Mouse (Mus musculus) liver, embryonic 14.5 days (tissue): ENCODE measurements around the gene 5730480H06Rik. TPM values are rescaled to one million over a fixed set of nuclear protein-coding genes. Genes with fewer than 3 reads are reported as not detected.

Experiments
- ATAC-seq: fragments of 200-750 bp; cut with Nextera tagmentation; 2 replicates; pipeline ENCODE4 v1.8.0; 2017; ENCODE audit warnings: moderate number of reproducible peaks, mild to moderate bottlenecking, moderate library complexity; ENCODE audit not compliant: insufficient read depth
- DNase-seq, 3 experiments: peaks; one replicate each; pipeline ENCODE4 v3.0.0-alpha.2; 2012 to 2013; ENCODE audit warnings: low read depth in 3 of 3, low spot score in 3 of 3
- H3K27ac ChIP-seq: fragments of 300-500 bp; sonication (generic); 2 replicates; pipeline ENCODE4 v1.5.1; 2014; ENCODE audit warnings: moderate library complexity, mild to moderate bottlenecking, control low read depth, inconsistent platforms
- H3K27me3 ChIP-seq: fragments of 300-500 bp; sonication (generic); 2 replicates; pipeline ENCODE4 v1.6.1; 2014; ENCODE audit warnings: mild to moderate bottlenecking, low read length, moderate library complexity; ENCODE audit not compliant: control insufficient read depth, insufficient read depth
- H3K36me3 ChIP-seq: fragments of 300-500 bp; sonication (generic); replicated peaks from 2 replicates; pipeline ENCODE4 v1.6.1; 2014; ENCODE audit warnings: low read depth; ENCODE audit not compliant: control insufficient read depth, insufficient read depth
- H3K4me1 ChIP-seq, 2 experiments: fragments of 200-500 bp in 1 of 2; fragments of 300-500 bp in 1 of 2; sonication (generic) in 1 of 2; replicated peaks; 2 replicates each; pipeline ENCODE4 v1.6.1; 2012 to 2014; ENCODE audit warnings: antibody characterized with exemption in 1 of 2, inconsistent platforms in 1 of 2, low read length in 1 of 2; ENCODE audit not compliant: control insufficient read depth in 2 of 2, insufficient read depth in 2 of 2
- H3K4me2 ChIP-seq: fragments of 300-500 bp; sonication (generic); 2 replicates; pipeline ENCODE4 v1.6.1; 2014; ENCODE audit warnings: low read depth, mild to moderate bottlenecking, control low read depth, moderate library complexity
- H3K4me3 ChIP-seq, 2 experiments: fragments of 200-500 bp in 1 of 2; fragments of 300-500 bp in 1 of 2; sonication (generic) in 1 of 2; 2 replicates each; pipeline ENCODE4 v1.5.1; 2012 to 2014; ENCODE audit warnings: low read depth in 2 of 2, low read length in 2 of 2, mild to moderate bottlenecking in 2 of 2, control low read depth in 1 of 2, inconsistent platforms in 1 of 2, moderate library complexity in 1 of 2; ENCODE audit not compliant: insufficient read depth in 1 of 2
- H3K9ac ChIP-seq: fragments of 300-500 bp; sonication (generic); replicated peaks from 2 replicates; pipeline ENCODE4 v1.6.1; 2014; ENCODE audit warnings: mild to moderate bottlenecking, control low read depth, moderate library complexity
- H3K9me3 ChIP-seq: fragments of 300-500 bp; sonication (generic); 2 replicates; pipeline ENCODE4 v1.6.1; 2016; ENCODE audit warnings: low read length, mixed read lengths; ENCODE audit not compliant: control insufficient read depth
- CTCF ChIP-seq: IDR thresholded peaks from 2 replicates; pipeline ENCODE4 v1.5.1; 2016; ENCODE audit warnings: antibody characterized with exemption, low read depth, control low read depth
- EP300 ChIP-seq: IDR thresholded peaks from 2 replicates; pipeline ENCODE4 v1.6.1; 2016; ENCODE audit warnings: antibody characterized with exemption, low read depth
- WGBS: fragments of 180-500 bp; shearing (Covaris S2); extraction: QIAGEN DNeasy Blood & Tissue Kit; methylation state at CpG from one replicate; pipeline ENCODE4 v1.1.7; 2014; ENCODE audit not compliant: insufficient replicate concordance; 5-methylcytosine and 5-hydroxymethylcytosine counted together
- polyA plus RNA-seq, 2 experiments: library from polyadenylated mRNA; depleted of rRNA in 1 of 2; stranded (reverse) in 1 of 2; unstranded in 1 of 2; fragments of >200 nt; fragmentation: Nextera tagmentation in 1 of 2; extraction: Ambion mirVana in 1 of 2; gene quantifications; 2 replicates each; pipeline versions ENCODE4 v1.2.1 to v1.2.3; 2012 to 2014

The 5730480H06Rik gene
- polyA plus RNA-seq (2012; rRNA removed), result 4.5 and 6.9 TPM in 2 replicates
- 5.9 and 6.5 TPM in 2 replicates for polyA plus RNA-seq (2014; fragmentation: Nextera tagmentation; extraction: Ambion mirVana)

DNA sequence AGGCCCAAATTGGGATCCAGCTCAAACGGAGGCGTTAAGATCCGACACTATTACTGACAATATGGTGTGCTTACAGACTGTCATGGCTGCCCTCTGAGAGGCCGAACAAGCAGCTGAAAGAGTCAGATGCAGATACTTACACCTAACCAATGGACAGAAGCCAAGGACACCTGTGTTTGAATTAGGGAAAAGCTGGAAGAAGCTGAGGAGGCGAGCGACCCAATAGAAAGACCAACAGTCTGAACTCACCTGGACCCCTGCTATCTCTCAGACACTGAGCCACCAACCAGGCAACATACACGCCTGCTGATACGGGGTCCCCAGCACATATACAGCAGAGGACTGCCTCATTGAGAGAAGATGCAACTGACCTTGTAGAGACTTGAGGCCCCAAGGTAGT lies at the start of gene 5730480H06Rik:
Gene 5730480H06Rik, plus strand, starts transcription at position 301 of the 400 bp plus-strand sequence.
- H3K27ac ChIP-seq, result no peak within 1 kb of the TSS
- no peak within 1 kb of the TSS for H3K4me3 ChIP-seq
- no peaks in the 10 kb centered on the region for H3K36me3 ChIP-seq
- H3K4me2 ChIP-seq, result no peak within 1 kb of the TSS
- no peaks in the 10 kb centered on the region for H3K9me3 ChIP-seq
- no peaks in the 10 kb centered on the region for H3K27me3 ChIP-seq
- H3K4me1 ChIP-seq, result no peaks in the 10 kb centered on the region; a peak in 1 of 4 replicates
- TF ChIP-seq CTCF, result no peak
- no peak for TF ChIP-seq EP300
- H3K9ac ChIP-seq, result no peak within 1 kb of the TSS
- 76% methylated on average over 8 of the region's 8 CpGs for WGBS
- ATAC-seq (no peak), DNase-seq (no peak)

DNA sequence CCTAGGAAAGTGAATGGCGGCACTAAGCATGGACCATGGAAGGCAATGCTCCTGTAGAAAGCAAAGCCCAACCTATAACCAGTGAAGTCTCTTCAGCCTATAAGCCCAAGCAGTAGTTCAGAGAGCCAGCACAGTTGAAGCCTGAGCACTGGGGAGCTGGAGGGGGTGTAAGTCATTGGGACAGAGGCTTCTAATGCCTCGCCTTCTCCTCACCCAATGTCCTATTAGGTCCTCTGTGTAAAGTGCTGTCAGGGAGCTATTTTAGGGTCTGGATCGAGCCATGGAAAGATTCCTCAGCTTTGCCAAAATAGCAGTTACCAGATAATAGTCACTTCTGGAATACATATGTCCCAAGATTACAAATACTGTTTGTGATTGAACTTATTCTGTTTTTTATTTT lies 26.6 kb upstream of the 5730480H06Rik start:
- TF ChIP-seq EP300 (no peak), CTCF (no peak)
- Histone ChIP-seq H3K4me3 (no peak overlapping the region), H3K27me3 (no peaks in the 10 kb centered on the region), H3K9ac (no peak overlapping the region), H3K36me3 (no peaks in the 10 kb centered on the region), H3K4me2 (no peak overlapping the region), H3K4me1 (no peaks in the 10 kb centered on the region), H3K27ac (no peak overlapping the region), H3K9me3 (no peaks in the 10 kb centered on the region)
- DNase-seq, result no peak
- ATAC-seq, result no peak
- 57% methylated on average over 3 of the region's 3 CpGs for WGBS

DNA sequence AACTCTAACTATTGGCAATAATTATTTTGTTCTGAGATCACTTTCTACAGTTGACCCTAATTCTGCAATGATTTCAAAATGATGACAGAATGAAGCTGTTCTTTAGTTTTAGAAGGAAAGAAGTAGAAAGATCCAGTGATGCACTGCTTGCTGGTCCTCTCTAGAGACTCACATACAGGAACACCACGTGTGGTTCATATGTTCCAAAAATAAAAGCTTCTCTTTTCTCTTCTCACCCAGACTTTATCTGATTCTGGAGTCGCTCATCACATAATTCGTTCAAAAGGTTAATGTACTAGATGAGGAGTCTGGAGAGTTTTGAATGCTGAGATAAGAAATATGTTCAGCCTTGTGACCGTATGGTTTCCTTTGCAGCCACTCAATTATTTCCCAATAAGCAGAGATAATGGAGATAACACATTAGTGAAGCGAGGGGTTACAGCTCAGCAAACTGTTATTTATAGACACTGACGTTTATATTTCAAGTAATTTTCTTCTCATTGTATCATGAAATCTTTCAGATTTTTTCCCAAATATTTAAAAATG lies 12.6 kb upstream of the 5730480H06Rik start:
- no peak for TF ChIP-seq CTCF
- no peak for TF ChIP-seq EP300
- H3K27ac ChIP-seq, result no peak overlapping the region
- WGBS, result 15% methylated on average over 6 of the region's 6 CpGs
- no peak overlapping the region for H3K4me2 ChIP-seq
- no peak overlapping the region for H3K4me3 ChIP-seq
- H3K4me1 ChIP-seq, result no peaks in the 10 kb centered on the region
- H3K9me3 ChIP-seq, result no peaks in the 10 kb centered on the region
- H3K36me3 ChIP-seq, result no peaks in the 10 kb centered on the region
- no peak overlapping the region for H3K9ac ChIP-seq
- DNase-seq (no peak), ATAC-seq (no peak)
- H3K27me3 ChIP-seq, result no peaks in the 10 kb centered on the region

DNA sequence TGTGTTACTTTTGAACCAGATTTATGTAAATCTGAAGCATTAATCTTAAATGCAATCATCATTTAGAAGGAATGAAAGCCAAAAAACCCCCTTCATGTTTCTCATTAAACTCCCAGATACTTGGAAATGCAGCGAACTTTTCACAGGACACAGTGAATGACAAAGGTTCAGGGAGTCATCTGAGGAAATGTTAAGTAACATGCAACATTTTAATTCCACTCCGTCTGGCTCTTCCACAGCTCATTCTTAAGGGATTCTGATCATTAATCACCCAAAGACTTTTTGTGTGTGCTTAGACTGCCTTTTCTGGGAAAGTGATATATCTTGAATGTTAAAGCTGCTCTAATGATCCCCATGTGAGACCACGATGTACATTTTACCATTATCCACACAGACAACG lies 7.2 kb upstream of the 5730480H06Rik start:
- H3K27ac ChIP-seq, result no peak overlapping the region
- H3K4me1 ChIP-seq, result no peaks in the 10 kb centered on the region
- H3K9ac ChIP-seq, result no peak overlapping the region
- H3K36me3 ChIP-seq, result no peaks in the 10 kb centered on the region
- H3K4me2 ChIP-seq, result no peak overlapping the region
- WGBS, result 61% methylated on average over 4 of the region's 4 CpGs
- H3K27me3 ChIP-seq, result no peaks in the 10 kb centered on the region
- TF ChIP-seq EP300 (no peak), CTCF (no peak)
- H3K9me3 ChIP-seq, result no peaks in the 10 kb centered on the region
- no peak for DNase-seq
- no peak for ATAC-seq
- no peak overlapping the region for H3K4me3 ChIP-seq

DNA sequence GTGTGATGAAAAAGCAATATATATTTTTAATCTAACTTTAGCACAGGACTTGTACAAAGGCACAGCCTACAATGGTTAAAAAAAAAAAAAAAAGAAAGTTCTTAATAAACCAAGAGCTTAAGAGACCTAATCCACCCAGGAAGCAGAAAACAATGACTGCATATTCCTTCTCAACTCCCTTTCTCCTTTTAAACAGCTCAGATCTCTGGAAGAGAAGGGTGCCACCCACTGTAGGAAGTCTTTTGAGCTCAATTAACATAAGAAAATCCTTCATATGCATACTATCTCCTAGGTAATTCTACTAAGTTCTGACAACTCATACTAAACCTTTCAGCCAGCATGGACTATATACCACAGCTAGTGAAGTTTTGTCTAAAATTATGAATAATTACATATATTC lies 1.5 kb upstream of the 5730480H06Rik start:
- H3K9me3 ChIP-seq, result no peaks in the 10 kb centered on the region
- TF ChIP-seq EP300 (no peak), CTCF (no peak)
- H3K9ac ChIP-seq, result no peak overlapping the region
- no peak for DNase-seq
- no peak overlapping the region for H3K27ac ChIP-seq
- H3K4me1 ChIP-seq, result no peaks in the 10 kb centered on the region
- H3K27me3 ChIP-seq, result no peaks in the 10 kb centered on the region
- no peak overlapping the region for H3K4me2 ChIP-seq
- no peak for ATAC-seq
- H3K36me3 ChIP-seq, result no peaks in the 10 kb centered on the region
- H3K4me3 ChIP-seq, result no peak overlapping the region
